Mouse (Mus musculus): ENCODE measurements around the gene Fam20c.

Fam20c gene

DNA sequence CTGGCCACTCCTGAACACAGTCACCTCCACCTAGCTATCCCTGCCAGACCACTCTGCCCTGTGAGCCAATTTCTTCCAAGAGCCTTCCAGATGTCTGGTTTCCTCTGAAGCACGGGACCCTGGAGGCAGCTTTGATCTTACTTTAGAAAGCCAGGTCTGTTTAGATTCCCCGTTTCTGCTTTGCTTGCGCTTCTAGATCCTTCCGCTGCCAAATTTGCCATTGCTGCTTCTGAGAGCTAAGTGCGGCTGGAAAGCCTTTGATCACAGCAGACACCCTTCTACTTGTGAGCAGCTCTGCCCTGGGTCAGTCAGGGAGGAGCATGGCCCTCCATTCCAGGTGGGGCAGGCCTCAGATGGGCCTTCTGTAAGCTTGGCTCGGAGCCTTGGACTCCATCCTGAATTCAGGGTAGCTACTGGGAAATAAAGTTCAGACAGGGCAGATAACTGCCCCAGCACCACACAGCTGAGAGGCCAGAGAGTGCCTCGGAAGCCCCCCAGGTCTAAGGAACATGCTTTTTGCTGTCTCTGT is 47.3 kb downstream of the Fam20c start:
- in situ Hi-C loops (cut with MboI, MseI): no loop called here

DNA sequence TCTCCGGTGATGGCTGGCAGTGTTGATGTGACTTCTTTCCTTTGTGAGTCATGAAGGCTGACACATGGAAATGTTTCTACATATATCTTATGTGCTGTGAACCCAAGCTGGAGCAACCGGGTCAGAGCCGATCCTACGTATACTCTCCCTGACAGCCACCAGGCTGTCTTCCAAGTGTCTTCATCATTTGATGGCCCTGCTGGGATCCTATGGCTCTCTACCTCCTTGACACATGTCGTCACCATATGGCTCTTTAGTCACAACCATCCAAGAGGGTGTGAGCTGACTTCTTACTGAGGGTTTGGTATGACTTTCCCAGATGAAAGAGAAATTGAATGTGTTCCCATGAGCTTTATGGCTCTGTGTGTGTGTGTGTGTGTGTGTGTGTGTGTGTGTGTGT is 50.0 kb downstream of the Fam20c start:
- in situ Hi-C loops (cut with MboI, MseI): no loop called here

DNA sequence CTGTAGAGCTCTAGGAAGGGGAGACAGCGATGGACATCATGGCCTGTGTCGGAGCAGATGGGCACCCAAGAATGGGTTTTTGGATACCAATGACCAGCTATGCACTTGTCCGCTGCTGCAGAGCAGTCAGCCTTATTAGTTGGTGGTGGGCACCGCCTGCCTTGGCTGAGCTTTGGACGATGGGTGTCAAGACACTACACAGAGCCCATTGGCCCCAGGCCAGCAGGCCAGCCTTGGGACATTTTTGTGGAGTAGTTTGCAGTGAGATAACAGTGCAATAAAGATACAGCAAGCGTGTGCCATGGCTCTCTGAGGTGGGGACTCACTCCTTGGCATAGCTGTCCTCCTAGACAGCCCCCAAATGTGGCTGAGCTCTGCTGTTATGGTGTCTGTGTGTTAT is 55.5 kb downstream of the Fam20c start:
- in situ Hi-C loops (cut with MboI, MseI): no loop called here

DNA sequence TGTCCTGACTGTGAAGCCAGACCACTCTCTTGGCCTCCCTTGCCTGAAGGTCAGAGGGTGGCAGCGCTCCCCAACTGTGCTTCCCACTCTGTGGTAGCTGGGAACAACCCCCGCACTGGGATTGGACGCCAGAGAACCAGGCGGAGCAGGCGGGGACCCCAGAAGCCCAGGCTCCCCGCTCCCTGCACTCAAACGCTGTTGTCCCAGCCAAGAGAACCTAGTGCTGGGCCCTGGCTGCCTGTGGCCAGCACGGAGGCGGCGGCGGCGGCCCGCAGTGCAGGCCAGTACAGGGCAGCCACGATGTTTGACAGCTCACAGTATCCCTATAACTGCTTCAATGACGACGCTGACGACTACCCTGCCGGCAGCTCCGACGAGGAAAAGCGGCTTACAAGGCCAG is 65.5 kb downstream of the Fam20c start, which contains the start of gene Gm5294:
Gm5294 (plus strand) TSS at position 301 of the 400 bp plus-strand sequence.
- in situ Hi-C loops (cut with MboI, MseI): loop anchor here (5.0 kb wide), 1 partner anchor 67 kb away; the partner anchor contains the start of gene Fam20c

DNA sequence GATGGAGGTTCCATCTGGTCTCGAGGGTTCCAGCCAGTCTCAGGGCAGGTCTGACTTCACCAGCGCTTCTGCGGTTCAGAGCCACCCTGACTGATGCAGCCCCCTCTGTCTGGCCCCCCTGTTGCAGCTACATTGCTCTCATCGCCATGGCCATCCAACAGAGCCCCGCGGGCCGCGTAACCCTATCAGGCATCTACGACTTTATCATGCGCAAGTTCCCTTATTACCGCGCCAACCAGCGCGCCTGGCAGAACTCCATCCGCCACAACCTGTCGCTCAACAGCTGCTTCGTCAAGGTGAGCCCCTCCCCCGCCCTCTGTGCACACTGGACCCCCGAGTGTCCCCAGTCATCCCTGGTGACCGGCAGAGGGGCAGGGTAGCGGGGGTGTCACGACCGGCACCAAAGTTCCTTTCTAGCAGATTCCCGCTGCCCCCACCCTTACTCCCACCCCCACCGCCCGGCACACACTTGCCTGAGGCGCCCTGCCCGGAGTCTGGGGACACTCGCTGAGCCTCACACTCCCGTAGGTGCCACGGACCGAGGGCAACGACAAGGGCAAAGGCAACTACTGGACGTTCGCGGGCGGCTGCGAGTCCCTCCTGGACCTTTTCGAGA is 66.5 kb downstream of the Fam20c start:
- in situ Hi-C loops (cut with MboI, MseI): loop anchor here (5.0 kb wide), 1 partner anchor 69 kb away; the partner anchor contains the start of gene Fam20c

DNA sequence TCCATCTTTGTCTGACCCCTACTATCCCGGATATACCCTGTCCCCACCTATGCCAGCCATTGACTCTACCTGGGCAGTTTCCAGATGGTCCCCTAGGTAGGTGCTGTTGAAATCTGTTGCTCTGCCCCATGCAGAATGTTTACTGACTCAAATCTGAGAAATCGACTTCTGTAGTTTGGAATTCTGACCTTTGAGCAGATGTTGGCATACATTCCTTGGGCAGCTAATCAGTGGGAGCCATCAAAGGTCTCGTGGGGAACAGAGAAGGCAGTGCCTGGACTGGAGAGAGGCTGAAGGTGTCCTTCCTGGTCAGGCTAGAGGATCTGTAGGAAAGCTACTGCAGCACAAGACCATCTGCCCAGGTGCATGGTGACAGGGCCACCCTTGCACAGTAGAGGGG is 70.8 kb downstream of the Fam20c start:
- in situ Hi-C loops (cut with MboI, MseI): no loop called here

DNA sequence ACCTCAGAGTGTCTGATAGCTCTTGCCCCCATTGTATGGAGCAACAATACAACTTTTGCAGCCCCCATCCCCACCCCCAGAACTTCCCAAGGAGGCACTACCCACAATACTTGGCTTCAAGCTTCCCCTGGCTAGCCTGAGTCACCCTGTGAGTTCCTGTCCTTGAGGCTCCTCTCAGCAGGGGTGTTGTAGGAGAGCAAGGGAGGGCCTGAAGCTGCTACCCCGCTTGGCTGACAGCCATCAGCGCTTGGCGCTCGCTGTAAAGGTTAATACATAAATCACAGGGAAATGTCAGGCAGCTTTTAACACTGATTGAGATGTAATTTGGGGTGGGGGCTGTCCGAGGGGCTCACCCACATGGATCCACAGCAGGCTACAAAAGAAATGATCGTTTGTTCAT is 79.1 kb downstream of the Fam20c start:
- in situ Hi-C loops (cut with MboI, MseI): no loop called here

DNA sequence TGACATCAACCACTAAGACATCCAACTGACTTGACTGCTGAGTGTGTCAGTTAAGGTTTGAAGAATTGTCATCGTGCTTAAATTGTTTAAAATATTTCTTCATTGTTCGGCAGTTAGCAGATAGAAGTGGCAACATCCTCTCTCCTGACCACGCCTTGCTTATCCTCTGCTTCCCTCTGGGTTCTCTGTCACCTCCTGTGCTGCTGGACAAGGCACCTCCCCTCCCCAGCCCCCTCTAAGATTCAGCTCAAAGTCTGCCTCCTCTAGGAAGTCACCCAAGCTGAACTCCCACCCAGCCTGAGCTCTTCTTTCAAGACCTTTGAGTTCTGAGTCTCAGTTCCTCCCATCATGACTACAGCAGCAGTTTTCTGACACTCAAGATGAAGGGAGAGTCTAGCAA is 80.6 kb downstream of the Fam20c start:
- in situ Hi-C loops (cut with MboI, MseI): no loop called here

DNA sequence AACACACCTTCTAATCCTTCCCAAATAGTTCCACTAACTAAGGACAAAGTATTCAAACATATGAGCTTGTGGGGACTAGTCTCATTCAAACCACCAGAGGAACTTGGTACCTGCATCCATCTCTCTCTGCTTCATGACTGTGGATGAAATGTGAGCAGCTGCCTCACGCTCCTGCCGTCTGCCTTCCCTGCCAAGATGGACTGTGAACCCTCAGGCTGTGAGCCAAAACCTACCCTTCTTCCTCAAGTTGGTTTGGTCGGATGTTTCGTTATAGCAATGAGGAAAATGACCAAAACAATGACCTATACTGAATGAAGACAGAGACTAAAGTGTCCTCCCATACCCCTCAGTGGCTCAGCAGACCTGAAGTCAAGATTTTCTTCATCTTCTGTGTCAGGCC is 86.7 kb downstream of the Fam20c start:
- in situ Hi-C loops (cut with MboI, MseI): loop anchor here (10.0 kb wide), 1 partner anchor 514 kb away; the partner anchor contains the start of genes Cox19 and Cyp2w1

DNA sequence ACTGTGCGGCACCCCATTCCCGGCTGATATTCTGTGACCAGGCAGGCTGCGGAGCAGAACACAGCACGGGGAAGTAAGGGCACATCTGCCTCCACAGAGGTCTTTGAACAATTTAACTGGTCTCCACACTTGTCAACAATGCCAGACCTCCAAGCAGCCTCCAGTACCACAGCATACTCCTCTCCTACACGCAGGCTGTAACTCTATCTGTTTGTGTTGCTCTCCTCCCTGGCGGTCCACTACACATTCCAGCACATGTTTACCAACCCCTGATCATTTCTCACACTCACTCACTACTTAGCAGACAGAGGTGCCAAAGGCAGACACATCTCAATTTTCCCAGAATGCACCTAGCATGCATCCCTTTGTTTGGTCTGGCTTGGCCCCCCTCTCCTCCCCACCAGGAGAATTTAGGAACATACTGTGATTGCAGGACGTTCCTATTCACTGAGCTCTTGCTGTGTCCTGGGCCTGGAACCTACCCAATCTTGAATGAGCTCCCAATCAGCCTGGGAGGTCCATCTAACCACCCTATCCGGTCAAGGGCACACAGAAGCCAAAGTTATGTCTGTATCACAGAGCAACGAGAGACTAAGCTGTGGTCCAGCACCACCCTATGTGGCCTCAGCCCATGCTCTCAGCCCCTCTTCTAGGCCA is 89.0 kb downstream of the Fam20c start:
- in situ Hi-C loops (cut with MboI, MseI): loop anchor here (10.0 kb wide), 1 partner anchor 512 kb away; the partner anchor contains the start of genes Cox19 and Cyp2w1

DNA sequence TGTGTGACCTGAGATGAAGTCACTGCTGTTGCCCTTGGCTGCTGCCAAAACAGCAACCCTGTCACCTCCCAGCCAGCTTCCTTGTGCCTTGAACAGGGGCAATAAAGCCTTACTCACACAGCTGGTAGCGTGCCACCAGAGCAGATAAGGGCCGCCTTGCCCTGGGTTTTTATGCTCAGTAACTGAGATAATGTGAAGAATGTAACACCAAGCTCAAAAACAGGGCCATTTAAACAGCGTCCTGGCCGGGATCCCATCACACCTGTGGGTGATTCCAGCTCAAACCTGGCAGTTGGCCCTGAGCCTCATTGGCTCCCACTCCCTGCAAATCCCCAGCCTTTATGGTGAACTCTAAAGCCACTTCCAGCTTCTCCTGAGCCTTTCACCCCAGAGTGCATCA is 92.2 kb downstream of the Fam20c start:
- in situ Hi-C loops (cut with MboI, MseI): loop anchor here (10.0 kb wide), 1 partner anchor 508 kb away; the partner anchor contains the start of genes Cox19 and Cyp2w1

DNA sequence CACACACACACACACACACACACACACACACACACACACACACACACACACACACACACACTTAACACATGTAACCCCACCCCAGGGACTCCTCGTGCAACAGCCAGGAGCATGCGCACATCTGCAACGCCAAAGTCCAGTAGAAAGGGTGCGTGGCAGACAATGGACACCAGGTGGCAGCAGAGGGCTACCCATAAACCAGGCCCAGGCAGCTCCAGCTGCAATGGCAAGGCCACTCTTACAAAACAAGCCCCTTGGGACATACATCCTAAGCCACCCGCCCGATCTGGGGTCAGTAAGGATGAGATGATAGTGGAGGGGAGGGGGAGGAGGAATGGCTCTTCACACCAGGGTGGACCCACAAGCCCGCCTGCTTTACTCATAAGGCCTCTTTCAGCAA is 93.8 kb downstream of the Fam20c start:
- in situ Hi-C loops (cut with MboI, MseI): loop anchor here (10.0 kb wide), 1 partner anchor 507 kb away; the partner anchor contains the start of genes Cox19 and Cyp2w1

DNA sequence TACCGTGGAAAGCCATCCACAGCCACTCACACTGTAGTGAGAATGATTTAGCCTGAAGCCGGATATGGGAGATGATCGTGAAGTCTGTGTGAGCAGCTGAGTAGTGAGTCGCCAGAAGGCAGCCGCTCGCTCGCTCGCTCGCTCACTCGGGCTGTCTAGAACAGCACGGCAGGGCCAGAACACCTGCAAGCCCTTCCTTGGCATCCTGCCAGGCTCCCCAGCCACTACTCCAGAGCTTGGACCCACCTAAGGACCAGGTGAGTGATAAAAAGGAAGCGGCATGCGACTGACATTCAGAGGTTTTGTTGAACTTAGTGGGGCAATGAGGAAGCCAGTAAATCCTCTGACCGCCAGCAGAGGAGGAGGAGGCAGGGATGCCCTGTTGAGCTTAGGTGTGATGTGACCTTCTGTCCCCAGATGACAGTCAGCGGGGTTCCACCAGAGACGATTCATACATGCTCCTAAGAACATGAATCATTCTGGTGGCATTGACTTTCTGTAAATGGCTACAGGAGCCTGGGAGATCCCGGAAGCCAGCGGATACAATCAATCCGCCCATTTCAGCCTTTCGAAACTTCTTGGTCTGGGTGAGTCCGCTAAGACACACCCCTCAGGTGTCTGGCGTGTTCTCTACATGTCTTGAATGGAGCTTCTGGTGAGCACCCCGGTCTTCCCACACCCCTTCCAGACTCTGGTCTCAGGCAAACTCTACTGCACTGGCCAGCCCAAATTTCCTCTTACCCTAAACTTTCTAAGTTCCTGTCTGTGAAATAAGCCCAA is 95.6 kb downstream of the Fam20c start:
- in situ Hi-C loops (cut with MboI, MseI): loop anchor here (5.0 to 25.0 kb wide), 4 partner anchors 227 to 587 kb away; partner anchors contain the start of genes Cox19 and Cyp2w1

DNA sequence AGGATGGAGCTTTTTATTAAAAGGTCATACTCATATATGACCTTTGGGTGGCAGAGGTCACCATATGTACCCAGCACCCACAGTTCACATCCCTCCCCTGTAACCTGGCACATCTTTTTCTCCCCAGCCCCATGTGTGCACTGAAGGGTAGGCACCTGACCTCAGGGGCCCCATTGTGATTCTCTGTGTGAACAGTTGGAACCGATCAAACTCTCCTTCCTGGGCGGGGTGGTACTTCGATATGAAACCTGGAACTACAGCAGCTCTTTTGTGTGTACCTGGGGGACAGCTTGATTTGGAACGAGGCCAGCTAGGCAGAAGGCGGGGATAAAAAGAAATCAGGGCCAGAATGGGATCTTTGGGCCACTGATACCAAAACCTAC is 96.1 kb downstream of the Fam20c start:
- in situ Hi-C loops (cut with MboI, MseI): loop anchor here (5.0 to 25.0 kb wide), 3 partner anchors 227 to 587 kb away; no protein-coding TSS in a partner anchor

DNA sequence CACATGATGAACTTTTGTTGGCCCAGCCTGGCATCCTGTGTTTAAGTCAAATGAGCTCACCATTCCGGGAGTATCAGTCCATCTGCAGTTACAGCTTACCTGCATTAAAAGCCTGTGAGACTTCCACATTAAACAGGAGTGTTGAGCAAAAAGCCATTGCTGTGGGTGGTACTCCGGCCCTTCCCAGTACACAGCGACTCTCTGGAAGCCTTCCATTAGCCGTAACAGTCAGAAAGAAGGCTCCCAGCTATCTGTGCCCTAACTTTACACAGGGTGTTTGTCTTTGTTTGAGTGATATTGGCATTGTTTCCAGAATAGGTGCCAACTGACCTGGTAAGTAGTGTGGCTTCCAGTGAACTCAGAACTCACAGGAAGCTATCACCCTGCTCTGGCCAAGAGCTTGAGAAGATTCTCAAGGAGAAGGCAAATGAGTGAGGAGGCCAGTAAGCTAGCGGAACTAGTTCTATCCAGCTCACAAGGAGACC is 97.0 kb downstream of the Fam20c start:
- in situ Hi-C loops (cut with MboI, MseI): loop anchor here (5.0 to 25.0 kb wide), 3 partner anchors 226 to 586 kb away; no protein-coding TSS in a partner anchor

DNA sequence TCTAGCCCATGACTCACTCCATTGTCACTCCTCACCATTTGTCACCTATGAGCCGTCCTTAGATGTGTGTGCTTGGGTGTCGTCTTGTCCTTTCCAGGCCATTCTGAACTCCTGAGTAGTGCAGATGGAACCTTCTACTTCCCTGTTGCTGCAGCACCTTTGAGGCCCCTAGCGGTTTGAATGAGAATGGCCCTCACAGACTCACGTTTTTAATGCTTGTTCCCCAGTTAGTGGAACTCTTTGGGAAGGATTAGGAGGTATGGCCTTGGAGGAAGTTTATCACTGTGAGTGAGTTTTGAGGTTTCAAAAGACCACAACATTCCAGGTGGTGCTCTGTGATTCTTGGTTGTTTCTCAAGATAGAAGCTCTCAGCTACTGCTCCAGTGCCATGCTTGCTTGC is 97.8 kb downstream of the Fam20c start:
- in situ Hi-C loops (cut with MboI, MseI): loop anchor here (5.0 to 25.0 kb wide), 3 partner anchors 225 to 585 kb away; no protein-coding TSS in a partner anchor

DNA sequence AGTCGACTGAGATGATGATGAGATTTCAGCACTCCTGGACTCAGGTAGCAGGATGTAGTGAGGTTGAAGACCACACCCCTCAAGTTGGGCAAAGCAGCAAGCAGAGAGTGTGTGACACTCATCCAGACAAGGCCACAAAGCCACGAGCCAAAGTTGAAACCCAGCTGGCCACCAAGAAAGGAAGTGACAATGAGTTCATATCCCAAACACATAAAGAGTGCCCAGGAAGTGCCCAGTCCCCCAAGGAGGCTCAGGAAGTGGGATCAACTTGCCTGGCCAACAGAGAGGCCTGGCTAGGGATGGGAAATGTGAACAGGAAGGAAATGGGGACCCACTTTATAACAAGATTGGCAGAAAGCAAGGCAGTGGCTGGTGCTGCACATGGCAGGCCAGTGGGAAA is 99.0 kb downstream of the Fam20c start:
- in situ Hi-C loops (cut with MboI, MseI): loop anchor here (5.0 to 25.0 kb wide), 3 partner anchors 224 to 584 kb away; no protein-coding TSS in a partner anchor

DNA sequence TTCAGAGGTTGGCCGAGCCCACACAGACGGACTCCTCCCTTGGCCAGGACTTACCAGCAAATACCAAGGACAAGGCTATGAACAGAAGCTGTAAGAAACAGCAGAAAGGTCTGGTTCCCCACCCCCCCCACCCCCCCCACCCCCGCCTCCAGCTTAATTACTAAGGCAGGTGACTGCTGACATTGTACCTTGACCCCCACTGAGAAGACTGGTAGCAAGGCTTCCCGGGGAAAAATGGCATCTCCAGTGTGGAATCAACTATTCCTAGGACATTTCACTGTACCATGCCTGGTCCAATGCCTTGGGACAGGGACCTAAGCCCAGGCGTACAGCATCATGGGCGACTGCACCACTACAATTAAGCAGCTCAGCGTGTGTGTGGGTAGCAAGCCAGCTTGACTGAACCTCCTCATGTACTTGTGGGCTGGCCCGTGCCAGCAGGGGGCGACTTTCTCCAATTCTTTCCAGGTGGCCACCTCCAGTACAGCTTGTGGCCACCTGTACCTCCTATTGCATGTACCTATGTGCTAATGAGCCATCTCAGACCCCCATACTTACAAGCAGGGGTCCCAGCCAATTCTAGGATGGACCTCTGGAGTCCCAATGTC is 102.8 kb downstream of the Fam20c start:
- in situ Hi-C loops (cut with MboI, MseI): loop anchor here (5.0 to 25.0 kb wide), 2 partner anchors 150 to 580 kb away; no protein-coding TSS in a partner anchor

DNA sequence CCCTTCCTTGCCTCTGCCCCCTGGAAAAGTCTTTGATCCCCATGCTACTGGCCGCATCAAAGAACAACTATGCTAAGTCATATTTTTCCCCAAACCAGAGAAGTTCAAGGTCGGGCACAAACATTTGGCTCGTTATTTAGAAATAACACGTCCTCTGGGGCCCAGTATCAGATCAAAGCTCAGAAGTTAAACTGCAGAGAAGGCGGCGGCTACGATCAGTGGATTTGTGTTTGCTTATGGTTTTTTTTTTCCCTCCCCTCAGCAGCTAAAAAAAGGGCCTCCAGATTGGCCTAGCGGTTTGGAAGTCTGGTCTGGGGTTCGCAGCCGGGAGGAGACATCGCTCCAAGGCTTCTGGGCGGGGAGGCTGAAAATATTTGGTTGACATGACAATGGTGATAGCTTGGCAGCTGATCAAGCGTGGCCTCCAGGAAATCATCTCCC is 103.5 kb downstream of the Fam20c start:
- in situ Hi-C loops (cut with MboI, MseI): loop anchor here (5.0 to 25.0 kb wide), 2 partner anchors 149 to 579 kb away; no protein-coding TSS in a partner anchor
